Mouse (Mus musculus) limb, embryonic 14.5 days (tissue): Measurements from ENCODE around the gene Musk. TPM values are rescaled to one million over a fixed set of nuclear protein-coding genes. Genes with fewer than 3 reads are reported as not detected.

Source experiments
- ATAC-seq: fragments of 200-750 bp; cut with Nextera tagmentation; 2 replicates; pipeline ENCODE4 v1.8.0; 2017; ENCODE audit warnings: low read depth, moderate number of reproducible peaks, moderate TSS enrichment; ENCODE audit not compliant: low FRiP score
- DNase-seq: peaks from one replicate; pipeline ENCODE4 v3.0.0-alpha.2; 2015; ENCODE audit warnings: low spot score
- H3K27ac ChIP-seq: fragments of 300-500 bp; sonication (generic); replicated peaks from 2 replicates; pipeline ENCODE4 v1.5.1; 2014; ENCODE audit warnings: low read depth, mild to moderate bottlenecking, low read length, moderate library complexity, mixed read lengths
- H3K27me3 ChIP-seq: fragments of 300-500 bp; sonication (generic); 2 replicates; pipeline ENCODE4 v1.6.1; 2014; ENCODE audit warnings: low read length, mixed read lengths; ENCODE audit not compliant: control insufficient read depth, insufficient read depth
- H3K36me3 ChIP-seq: fragments of 300-500 bp; sonication (generic); 2 replicates; pipeline ENCODE4 v1.6.1; 2014; ENCODE audit warnings: mild to moderate bottlenecking, low read length, moderate library complexity, mixed read lengths; ENCODE audit not compliant: control insufficient read depth, insufficient read depth
- H3K4me1 ChIP-seq: fragments of 300-500 bp; sonication (generic); 2 replicates; pipeline ENCODE4 v1.6.1; 2014; ENCODE audit warnings: antibody characterized with exemption, low read length, mixed read lengths; ENCODE audit not compliant: control insufficient read depth, insufficient read depth
- H3K4me2 ChIP-seq: fragments of 300-500 bp; sonication (generic); replicated peaks from 2 replicates; pipeline ENCODE4 v1.6.1; 2014; ENCODE audit warnings: low read depth, mild to moderate bottlenecking, low read length, moderate library complexity; ENCODE audit not compliant: severe bottlenecking
- H3K4me3 ChIP-seq: fragments of 300-500 bp; sonication (generic); replicated peaks from 2 replicates; pipeline ENCODE4 v1.5.1; 2014; ENCODE audit warnings: low read length
- H3K9ac ChIP-seq: fragments of 300-500 bp; sonication (generic); 2 replicates; pipeline ENCODE4 v1.6.1; 2014; ENCODE audit warnings: mild to moderate bottlenecking, low read depth, low read length, moderate library complexity; ENCODE audit not compliant: severe bottlenecking
- H3K9me3 ChIP-seq: fragments of 300-500 bp; sonication (generic); 2 replicates; pipeline ENCODE4 v1.6.1; 2016; ENCODE audit warnings: low read length; ENCODE audit not compliant: control insufficient read depth
- POLR2A ChIP-seq: fragments of 200-500 bp; IDR thresholded peaks from 2 replicates; pipeline ENCODE4 v1.8.0; 2012; ENCODE audit warnings: inconsistent platforms, mild to moderate bottlenecking, moderate library complexity, borderline replicate concordance; ENCODE audit not compliant: insufficient read depth, insufficient read length; ENCODE audit errors: extremely low read depth
- WGBS: fragments of 180-500 bp; shearing (Covaris S2); extraction: QIAGEN DNeasy Blood & Tissue Kit; methylation state at CpG from one replicate; pipeline ENCODE4 v1.1.7; 2014; 5-methylcytosine and 5-hydroxymethylcytosine counted together
- polyA plus RNA-seq, 2 experiments: library from polyadenylated mRNA; depleted of rRNA in 1 of 2; stranded (reverse) in 1 of 2; unstranded in 1 of 2; fragments of >200 nt; fragmentation: Nextera tagmentation in 1 of 2; extraction: Ambion mirVana in 1 of 2; gene quantifications; 2 replicates each; pipeline versions ENCODE4 v1.2.1 to v1.2.3; 2012 to 2014

Gene Musk
- polyA plus RNA-seq, 2 experiments, result 3.3 to 9.7 TPM

DNA sequence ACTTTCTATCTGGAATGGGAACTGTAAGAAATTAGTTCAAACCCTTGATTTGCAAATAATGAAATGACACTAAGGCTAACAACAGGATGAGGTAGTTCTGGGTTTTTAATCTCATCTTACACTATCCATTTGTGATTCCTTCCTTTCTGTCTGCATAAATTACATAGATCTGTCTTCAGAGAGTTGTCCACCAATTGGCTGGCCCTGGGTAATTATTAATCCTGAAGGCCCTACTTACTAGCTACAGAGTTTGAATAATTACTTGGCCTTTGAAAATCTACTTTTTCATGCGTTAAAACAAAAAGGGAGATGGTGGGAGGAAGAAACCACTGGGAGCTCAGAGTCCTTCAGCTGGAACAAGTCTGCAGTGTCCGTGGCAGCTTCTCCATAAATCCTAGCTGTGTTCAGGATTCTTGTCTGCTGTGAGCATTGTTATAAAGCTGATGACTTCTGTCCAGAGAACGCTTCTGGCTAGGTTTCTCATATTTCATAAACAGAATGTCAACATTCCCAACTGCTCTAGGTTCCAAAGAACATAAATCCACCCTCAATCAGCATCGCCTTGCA lies 29.3 kb downstream of the Musk start:
- peak; percentile 32 for DNase-seq
- ATAC-seq, result no peak
- no peak for TF ChIP-seq POLR2A
- Histone ChIP-seq H3K27me3 (no peaks in the 10 kb centered on the region), H3K4me2 (no peak overlapping the region), H3K9ac (no peak overlapping the region), H3K27ac (no peak overlapping the region), H3K36me3 (no peaks in the 10 kb centered on the region), H3K9me3 (no peaks in the 10 kb centered on the region), H3K4me3 (no peak overlapping the region), H3K4me1 (no peaks in the 10 kb centered on the region)
- 39% methylated on average over 4 of the region's 4 CpGs for WGBS

DNA sequence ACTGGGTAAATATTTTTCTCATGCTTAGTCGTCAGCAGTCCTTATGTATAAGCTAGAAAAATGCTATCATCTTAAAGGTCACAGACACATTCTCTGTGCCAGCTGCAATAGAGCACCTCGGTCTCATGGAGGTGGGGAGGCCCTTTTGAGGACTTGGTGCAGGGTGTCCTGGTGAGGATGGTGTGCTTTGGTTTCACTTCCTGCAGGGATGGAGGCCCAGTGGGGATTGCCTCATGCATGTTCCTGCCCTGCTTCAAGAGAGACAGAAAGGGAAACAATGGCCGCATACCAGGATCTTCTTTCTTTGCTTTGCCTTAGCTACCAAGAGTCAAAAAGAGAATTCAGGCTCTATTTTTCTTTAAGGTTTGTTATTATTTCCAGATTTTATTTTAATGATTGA lies 31.8 kb downstream of the Musk start:
- H3K4me3 ChIP-seq, result no peak overlapping the region
- no peaks in the 10 kb centered on the region for H3K36me3 ChIP-seq
- no peak overlapping the region for H3K9ac ChIP-seq
- H3K4me1 ChIP-seq, result no peaks in the 10 kb centered on the region
- no peak for TF ChIP-seq POLR2A
- no peaks in the 10 kb centered on the region for H3K9me3 ChIP-seq
- ATAC-seq, result no peak
- H3K4me2 ChIP-seq, result no peak overlapping the region
- H3K27ac ChIP-seq, result no peak overlapping the region
- WGBS, result 87% methylated on average over 3 of the region's 3 CpGs
- no peak for DNase-seq
- H3K27me3 ChIP-seq, result no peaks in the 10 kb centered on the region

DNA sequence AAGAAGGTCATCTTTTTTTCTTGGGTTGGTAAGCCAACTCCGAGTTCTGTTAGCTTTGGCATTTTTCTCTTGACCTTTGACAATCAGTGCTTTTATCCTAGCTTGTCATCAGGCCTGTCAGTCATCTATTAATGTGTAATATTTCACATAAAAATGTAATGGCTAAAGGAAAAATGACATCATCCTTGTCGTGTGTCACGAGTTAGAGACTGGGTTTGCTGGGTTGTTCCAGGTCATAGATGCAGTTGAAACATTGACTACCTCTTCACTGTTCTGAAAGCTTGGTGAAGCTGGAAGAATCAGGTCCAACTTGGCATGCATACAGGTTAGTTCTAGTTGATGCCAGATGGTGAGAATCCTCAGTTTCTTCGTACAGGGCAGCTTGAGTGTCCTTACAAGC lies 34.5 kb downstream of the Musk start:
- no peak for TF ChIP-seq POLR2A
- Histone ChIP-seq H3K4me1 (no peaks in the 10 kb centered on the region), H3K27me3 (no peaks in the 10 kb centered on the region), H3K9ac (no peak overlapping the region), H3K9me3 (no peaks in the 10 kb centered on the region), H3K4me2 (no peak overlapping the region), H3K36me3 (no peaks in the 10 kb centered on the region), H3K4me3 (no peak overlapping the region), H3K27ac (no peak overlapping the region)
- DNase-seq (no peak), ATAC-seq (no peak)
- WGBS, result 59% methylated on average over 4 of the region's 4 CpGs

DNA sequence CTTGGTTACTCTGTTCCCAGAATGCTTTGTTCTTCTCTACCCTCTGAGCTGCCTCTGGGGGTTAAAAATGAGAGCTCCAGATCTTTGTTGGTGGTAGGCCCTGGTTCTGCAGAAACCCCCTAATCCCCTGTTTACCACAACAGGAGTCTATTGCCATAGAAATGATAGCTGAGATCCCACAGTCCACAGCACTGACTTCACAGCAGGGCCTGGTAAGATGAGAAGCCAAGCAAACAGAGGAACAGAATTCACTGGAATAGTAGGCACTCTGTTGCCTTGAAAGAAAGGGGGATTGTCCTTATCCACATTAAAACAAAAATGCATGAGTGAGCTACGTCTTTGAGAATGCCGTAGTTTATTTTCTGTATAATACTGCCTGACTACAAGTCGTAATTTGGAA lies 41.0 kb downstream of the Musk start:
- ATAC-seq (peak; percentile 77; the same call in 1 of the 2 replicates), DNase-seq (peak; percentile 28)
- no peak overlapping the region for H3K4me2 ChIP-seq
- no peaks in the 10 kb centered on the region for H3K4me1 ChIP-seq
- TF ChIP-seq POLR2A, result no peak
- 40% methylated on average over 3 of the region's 3 CpGs for WGBS
- no peak overlapping the region for H3K27ac ChIP-seq
- H3K9me3 ChIP-seq, result no peaks in the 10 kb centered on the region
- H3K36me3 ChIP-seq, result no peaks in the 10 kb centered on the region
- H3K27me3 ChIP-seq, result no peaks in the 10 kb centered on the region
- no peak overlapping the region for H3K4me3 ChIP-seq
- H3K9ac ChIP-seq, result no peak overlapping the region

DNA sequence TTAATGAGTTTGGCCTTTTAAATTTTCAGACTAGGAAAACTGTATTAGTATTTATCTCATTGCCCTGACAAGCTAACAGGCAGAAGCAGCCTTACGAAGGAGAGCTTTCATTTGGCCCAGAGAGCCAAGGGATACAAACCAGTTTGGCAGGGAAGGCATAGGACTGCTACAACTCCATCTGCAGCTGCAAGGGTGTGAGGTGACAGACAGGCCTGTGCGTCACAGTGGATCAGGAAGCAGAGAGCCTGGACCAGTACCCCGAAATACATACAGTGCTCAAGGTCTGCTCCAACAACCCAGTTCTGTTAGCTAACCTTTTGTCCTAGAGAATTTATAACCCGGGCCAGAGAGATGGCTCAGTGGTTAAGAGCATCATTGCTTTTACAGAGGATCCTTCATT lies 42.5 kb downstream of the Musk start:
- H3K27me3 ChIP-seq, result no peaks in the 10 kb centered on the region
- H3K4me3 ChIP-seq, result no peak overlapping the region
- no peak overlapping the region for H3K9ac ChIP-seq
- TF ChIP-seq POLR2A, result no peak
- no peaks in the 10 kb centered on the region for H3K4me1 ChIP-seq
- no peak for ATAC-seq
- WGBS, result 77% methylated on average over 4 of the region's 4 CpGs
- H3K27ac ChIP-seq, result no peak overlapping the region
- no peak for DNase-seq
- no peak overlapping the region for H3K4me2 ChIP-seq
- no peaks in the 10 kb centered on the region for H3K9me3 ChIP-seq
- no peaks in the 10 kb centered on the region for H3K36me3 ChIP-seq

DNA sequence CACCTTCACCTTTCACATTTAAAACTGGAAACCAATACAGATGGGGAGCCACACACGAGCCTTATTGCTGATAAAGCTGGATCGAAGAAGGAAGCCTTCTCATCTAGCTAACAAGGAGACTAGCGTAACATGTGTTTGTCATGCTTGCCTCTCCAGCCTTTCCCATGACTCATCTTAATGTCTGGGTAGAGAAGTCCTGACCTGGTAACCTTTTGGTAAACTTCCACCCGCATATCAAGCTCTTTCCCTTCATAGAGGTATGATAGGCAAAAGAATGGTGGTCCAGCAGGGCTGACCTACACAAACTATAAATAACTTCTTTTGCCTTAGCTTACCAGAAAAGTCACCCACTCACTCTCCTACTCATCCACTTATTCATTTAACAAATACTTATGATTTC lies 44.3 kb downstream of the Musk start:
- Histone ChIP-seq H3K4me1 (no peaks in the 10 kb centered on the region), H3K36me3 (no peaks in the 10 kb centered on the region), H3K4me2 (no peak overlapping the region), H3K9me3 (no peaks in the 10 kb centered on the region), H3K27ac (no peak overlapping the region), H3K27me3 (no peaks in the 10 kb centered on the region), H3K9ac (no peak overlapping the region), H3K4me3 (no peak overlapping the region)
- WGBS, result 81% methylated on average over 4 of the region's 4 CpGs
- TF ChIP-seq POLR2A, result no peak
- ATAC-seq (no peak), DNase-seq (no peak)
